Mouse (Mus musculus): ENCODE results near the gene Epm2aip1. TPM values are rescaled to one million over a fixed set of nuclear protein-coding genes. Genes with fewer than 3 reads are reported as not detected.
A peak's percentile ranks its signal among the peaks of the same experiment; 100 is the strongest.

Gene Epm2aip1
- polyA plus RNA-seq, 1 experiment from 2014 or later, result 35.8 TPM

DNA sequence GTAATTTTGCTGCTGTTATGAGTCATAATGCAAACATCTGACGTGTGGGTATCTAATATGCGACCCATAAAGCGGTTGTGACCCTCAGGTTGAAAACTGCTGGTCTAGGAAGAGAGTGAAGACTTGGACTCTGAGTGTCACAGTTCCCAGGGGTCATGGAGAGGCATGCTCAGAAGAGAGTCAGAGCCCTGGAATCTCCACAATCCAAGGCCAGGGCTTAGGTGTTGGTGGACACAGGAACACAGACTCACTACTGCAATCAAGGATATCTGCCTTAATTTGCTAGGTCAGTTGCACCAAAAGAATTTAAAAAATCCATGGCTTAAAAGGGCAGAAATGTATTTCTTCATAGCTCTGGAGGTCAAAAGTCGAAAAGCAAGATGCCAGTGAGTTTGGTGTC, 21.5 kb downstream of the Epm2aip1 start:
- Histone ChIP-seq H3K27me3 (ENCODE audit: low read depth, poor library complexity, severe bottlenecking) (no peaks in the 10 kb centered on the region), H3K4me3 (no peak overlapping the region), H3K9me3 (replicated peaks) (no peaks in the 10 kb centered on the region), H3K4me1 (peaks cover 18% of the 10 kb centered on the region), H3K27ac (no peak overlapping the region), H3K36me3 (no peaks in the 10 kb centered on the region)
- no peak for DNase-seq (ENCODE audit: low spot score)
- 88% methylated on average over 4 of the region's 4 CpGs for WGBS

- WGBS, result 97% methylated on average over 6 of the region's 6 CpGs
- Histone ChIP-seq H3K36me3 (no peaks in the 10 kb centered on the region), H3K4me3 (no peak overlapping the region), H3K27ac (no peak overlapping the region), H3K9me3 (replicated peaks) (no peaks in the 10 kb centered on the region), H3K4me1 (peaks cover 8% of the 10 kb centered on the region; the same call in 1 of the 2 replicates), H3K27me3 (ENCODE audit: low read depth, poor library complexity, severe bottlenecking) (no peaks in the 10 kb centered on the region)
- DNase-seq (ENCODE audit: low spot score), result no peak
Measured at GRCm38 (mm10) chr9:111294911-111295310, 23.2 kb downstream of the Epm2aip1 start.

GRCm38 (mm10) chr9:111295323-111295722, 23.6 kb downstream of the Epm2aip1 start:
- no peak overlapping the region for H3K27ac ChIP-seq
- 80% methylated on average over 2 of the region's 2 CpGs for WGBS
- DNase-seq (ENCODE audit: low spot score), result no peak
- H3K36me3 ChIP-seq, result no peaks in the 10 kb centered on the region
- H3K4me3 ChIP-seq, result no peak overlapping the region
- H3K9me3 ChIP-seq (replicated peaks), result no peaks in the 10 kb centered on the region
- peaks cover 5% of the 10 kb centered on the region; the same call in 1 of the 2 replicates for H3K4me1 ChIP-seq
- no peaks in the 10 kb centered on the region for H3K27me3 ChIP-seq (ENCODE audit: low read depth, poor library complexity, severe bottlenecking)

GRCm38 (mm10) chr9:111296433-111296832, 24.7 kb downstream of the Epm2aip1 start:
- WGBS, result 79% methylated on average over 7 of the region's 7 CpGs
- no peak overlapping the region for H3K27ac ChIP-seq

GRCm38 (mm10) chr9:111298606-111299005, 26.9 kb downstream of the Epm2aip1 start:
- H3K9me3 ChIP-seq (replicated peaks), result no peaks in the 10 kb centered on the region
- no peak overlapping the region for H3K4me3 ChIP-seq
- no peaks in the 10 kb centered on the region for H3K27me3 ChIP-seq (ENCODE audit: low read depth, poor library complexity, severe bottlenecking)
- H3K27ac ChIP-seq, result no peak overlapping the region
- no peaks in the 10 kb centered on the region for H3K4me1 ChIP-seq
- DNase-seq (ENCODE audit: low spot score), result no peak
- 87% methylated on average over 2 of the region's 2 CpGs for WGBS
- no peaks in the 10 kb centered on the region for H3K36me3 ChIP-seq

More at GRCm38 (mm10) chr9:111296433-111296832, 24.7 kb downstream of the Epm2aip1 start:
- Histone ChIP-seq H3K4me3 (no peak overlapping the region), H3K9me3 (replicated peaks) (no peaks in the 10 kb centered on the region), H3K27me3 (ENCODE audit: low read depth, poor library complexity, severe bottlenecking) (no peaks in the 10 kb centered on the region), H3K36me3 (no peaks in the 10 kb centered on the region), H3K4me1 (no peaks in the 10 kb centered on the region)
- DNase-seq (ENCODE audit: low spot score), result no peak

- Histone ChIP-seq H3K4me1 (no peaks in the 10 kb centered on the region), H3K4me3 (no peak overlapping the region), H3K27ac (no peak overlapping the region), H3K9me3 (replicated peaks) (no peaks in the 10 kb centered on the region), H3K36me3 (no peaks in the 10 kb centered on the region), H3K27me3 (ENCODE audit: low read depth, poor library complexity, severe bottlenecking) (no peaks in the 10 kb centered on the region)
- no peak for DNase-seq (ENCODE audit: low spot score)
- WGBS, result 80% methylated on average over 12 of the region's 12 CpGs
Measured at GRCm38 (mm10) chr9:111302196-111302831, 30.6 kb downstream of the Epm2aip1 start.

DNA sequence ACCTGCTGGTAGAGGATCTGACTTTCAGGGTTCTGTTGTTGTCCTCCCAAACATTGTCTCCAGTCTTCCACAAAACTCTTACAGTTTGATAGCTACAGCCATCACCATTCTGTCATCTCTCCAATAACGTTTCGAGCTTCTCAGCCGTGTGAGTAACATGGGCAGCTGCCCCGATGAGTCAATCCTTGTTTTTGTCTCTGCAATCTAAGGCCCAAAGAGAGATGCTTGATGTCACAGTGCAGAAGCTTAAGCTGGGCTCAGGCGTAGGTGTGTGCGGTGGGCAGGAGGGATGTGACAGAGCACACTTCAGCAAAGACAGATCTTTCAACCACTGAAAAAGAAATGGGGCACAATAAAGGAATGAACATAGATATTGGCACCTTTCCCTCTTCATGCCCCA, 32.3 kb downstream of the Epm2aip1 start:
- no peaks in the 10 kb centered on the region for H3K9me3 ChIP-seq (replicated peaks)
- H3K27ac ChIP-seq, result no peak overlapping the region
- 93% methylated on average over 6 of the region's 6 CpGs for WGBS
- no peak for DNase-seq (ENCODE audit: low spot score)
- no peak overlapping the region for H3K4me3 ChIP-seq
- no peaks in the 10 kb centered on the region for H3K4me1 ChIP-seq
- H3K27me3 ChIP-seq (ENCODE audit: low read depth, poor library complexity, severe bottlenecking), result peaks cover 3% of the 10 kb centered on the region; the same call in 1 of the 2 replicates
- no peaks in the 10 kb centered on the region for H3K36me3 ChIP-seq

DNA sequence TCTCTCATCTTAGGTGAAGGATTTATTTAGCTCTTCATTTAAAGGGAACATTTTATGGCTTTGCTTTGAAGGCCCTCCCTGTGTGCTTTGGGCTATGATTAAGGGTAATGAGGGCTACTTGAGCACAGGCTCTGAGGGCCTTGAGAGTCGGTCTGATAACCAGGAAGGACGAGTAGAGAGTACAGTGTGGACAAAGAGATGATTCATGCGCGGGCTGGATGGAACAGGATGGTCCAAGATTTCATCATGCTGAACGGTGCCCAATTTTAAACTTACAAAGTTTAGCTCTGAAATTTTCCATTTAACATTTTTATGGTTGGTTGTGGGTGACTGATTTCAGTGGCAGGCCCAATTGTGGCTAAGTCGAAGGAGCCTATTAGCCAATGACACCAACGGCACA, 34.4 kb downstream of the Epm2aip1 start:
- DNase-seq (ENCODE audit: low spot score), result no peak
- Histone ChIP-seq H3K36me3 (no peaks in the 10 kb centered on the region), H3K27ac (no peak overlapping the region), H3K9me3 (replicated peaks) (0 out of 2 replicates have a peak, but pooled peaks cover 1% of the 10 kb centered on the region), H3K4me3 (no peak overlapping the region), H3K27me3 (ENCODE audit: low read depth, poor library complexity, severe bottlenecking) (peaks cover 24% of the 10 kb centered on the region), H3K4me1 (no peaks in the 10 kb centered on the region; the same call in 1 of the 2 replicates)
- WGBS, result 74% methylated on average over 7 of the region's 7 CpGs

DNA sequence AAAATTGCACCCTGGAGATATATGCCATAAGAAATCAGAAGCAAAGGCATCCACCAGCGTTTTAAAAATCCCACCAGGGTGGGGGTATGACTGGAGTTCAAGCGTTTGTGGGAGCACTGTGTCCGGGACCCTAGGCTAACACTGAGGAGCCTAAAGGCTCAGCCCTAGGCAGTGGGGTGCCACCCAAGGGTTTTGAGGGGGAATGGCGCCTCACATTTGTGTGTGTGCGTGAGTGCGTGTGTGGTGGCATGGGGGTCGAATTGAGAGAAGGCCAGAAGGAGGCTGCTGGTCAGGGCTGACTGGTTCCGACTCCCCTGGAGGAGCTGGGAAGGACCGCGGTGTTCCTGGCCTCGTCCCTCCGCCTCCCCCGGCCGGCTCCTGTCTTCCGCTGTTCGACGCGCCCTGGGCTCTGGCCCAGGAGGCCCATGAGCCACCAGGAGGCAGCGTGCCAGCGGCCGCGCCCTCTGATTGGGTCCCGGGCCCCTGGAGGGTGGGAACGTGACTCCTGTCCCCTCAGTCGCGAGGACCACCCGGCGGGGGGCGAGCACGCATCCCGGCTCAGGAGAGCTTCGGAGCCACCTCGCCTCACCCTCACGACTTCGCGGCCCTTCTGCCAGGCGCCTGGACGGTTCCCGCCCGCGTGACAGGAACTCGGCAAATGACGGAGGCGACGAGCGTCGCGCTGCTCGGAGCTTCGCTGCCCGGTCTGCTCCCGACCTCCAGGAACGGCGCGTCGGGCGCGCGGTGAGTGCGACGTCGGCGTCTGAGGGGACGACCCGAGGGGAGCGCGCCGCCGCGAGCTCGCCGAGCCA, 39.5 kb downstream of the Epm2aip1 start, which contains the start of gene Trank1:
Gene Trank1, plus strand, starts transcription at position 709 of the 812 bp plus-strand sequence.
- 0 out of 2 replicates have a peak, but pooled peaks cover 3% of the 10 kb centered on the region for H3K9me3 ChIP-seq (replicated peaks)
- peak within 1 kb of the TSS; percentile 58 for H3K4me3 ChIP-seq
- peaks cover 64% of the 10 kb centered on the region for H3K27me3 ChIP-seq (ENCODE audit: low read depth, poor library complexity, severe bottlenecking)
- peak within 1 kb of the TSS; percentile 61 for H3K27ac ChIP-seq
- no peaks in the 10 kb centered on the region for H3K36me3 ChIP-seq
- peaks cover 19% of the 10 kb centered on the region for H3K4me1 ChIP-seq
- DNase-seq (ENCODE audit: low spot score), result peak; percentile 61
- 11% methylated on average over 72 of the region's 72 CpGs for WGBS

- Histone ChIP-seq H3K4me3 (peak overlapping the region; percentile 58), H3K4me1 (peaks cover 19% of the 10 kb centered on the region), H3K36me3 (no peaks in the 10 kb centered on the region), H3K27ac (peak overlapping the region; percentile 61), H3K9me3 (replicated peaks) (0 out of 2 replicates have a peak, but pooled peaks cover 3% of the 10 kb centered on the region), H3K27me3 (ENCODE audit: low read depth, poor library complexity, severe bottlenecking) (peaks cover 64% of the 10 kb centered on the region)
- DNase-seq (ENCODE audit: low spot score), result peak; percentile 51
- 3% methylated on average over 91 of the region's 98 CpGs for WGBS
Measured at GRCm38 (mm10) chr9:111311843-111312441, 40.2 kb downstream of the Epm2aip1 start.

GRCm38 (mm10) chr9:111312442-111313141, 40.9 kb downstream of the Epm2aip1 start:
- Histone ChIP-seq H3K36me3 (no peaks in the 10 kb centered on the region), H3K27ac (peak overlapping the region; percentile 61), H3K27me3 (ENCODE audit: low read depth, poor library complexity, severe bottlenecking) (peaks cover 64% of the 10 kb centered on the region), H3K4me1 (peaks cover 19% of the 10 kb centered on the region), H3K4me3 (peak overlapping the region; percentile 58), H3K9me3 (replicated peaks) (0 out of 2 replicates have a peak, but pooled peaks cover 3% of the 10 kb centered on the region)
- 1% methylated on average over 59 of the region's 59 CpGs for WGBS
- DNase-seq (ENCODE audit: low spot score), result peak; percentile 62

DNA sequence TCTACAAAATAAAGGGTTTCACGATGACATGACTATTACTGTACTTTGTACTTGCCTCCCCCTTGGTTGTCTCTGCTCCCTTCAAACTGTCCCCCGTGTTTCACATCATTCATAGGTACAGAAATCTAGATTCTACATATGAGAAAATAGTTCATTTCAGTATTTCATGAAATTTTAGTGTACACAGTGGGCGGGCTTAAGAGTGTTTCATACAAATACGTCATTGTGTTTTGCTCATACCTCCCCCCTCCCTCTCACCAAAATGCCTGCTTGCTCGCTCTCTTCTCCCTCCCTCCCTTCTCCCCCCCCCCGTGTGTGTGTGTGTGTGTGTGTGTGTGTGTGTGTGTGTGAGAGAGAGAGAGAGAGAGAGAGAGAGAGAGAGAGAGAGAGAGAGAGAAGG, 41.6 kb downstream of the Epm2aip1 start:
- 16% methylated on average over 5 of the region's 6 CpGs for WGBS
- Histone ChIP-seq H3K4me3 (no peak overlapping the region), H3K4me1 (peaks cover 19% of the 10 kb centered on the region), H3K27me3 (ENCODE audit: low read depth, poor library complexity, severe bottlenecking) (peaks cover 64% of the 10 kb centered on the region), H3K9me3 (replicated peaks) (0 out of 2 replicates have a peak, but pooled peaks cover 3% of the 10 kb centered on the region), H3K27ac (no peak overlapping the region), H3K36me3 (no peaks in the 10 kb centered on the region)
- no peak for DNase-seq (ENCODE audit: low spot score)
